Mouse (Mus musculus): ENCODE results near the gene Atp11a. TPM values are rescaled to one million over a fixed set of nuclear protein-coding genes. Genes with fewer than 3 reads are reported as not detected.

Gene Atp11a
- polyA plus RNA-seq, 1 experiment from 2014 or later = 45.4 TPM

DNA sequence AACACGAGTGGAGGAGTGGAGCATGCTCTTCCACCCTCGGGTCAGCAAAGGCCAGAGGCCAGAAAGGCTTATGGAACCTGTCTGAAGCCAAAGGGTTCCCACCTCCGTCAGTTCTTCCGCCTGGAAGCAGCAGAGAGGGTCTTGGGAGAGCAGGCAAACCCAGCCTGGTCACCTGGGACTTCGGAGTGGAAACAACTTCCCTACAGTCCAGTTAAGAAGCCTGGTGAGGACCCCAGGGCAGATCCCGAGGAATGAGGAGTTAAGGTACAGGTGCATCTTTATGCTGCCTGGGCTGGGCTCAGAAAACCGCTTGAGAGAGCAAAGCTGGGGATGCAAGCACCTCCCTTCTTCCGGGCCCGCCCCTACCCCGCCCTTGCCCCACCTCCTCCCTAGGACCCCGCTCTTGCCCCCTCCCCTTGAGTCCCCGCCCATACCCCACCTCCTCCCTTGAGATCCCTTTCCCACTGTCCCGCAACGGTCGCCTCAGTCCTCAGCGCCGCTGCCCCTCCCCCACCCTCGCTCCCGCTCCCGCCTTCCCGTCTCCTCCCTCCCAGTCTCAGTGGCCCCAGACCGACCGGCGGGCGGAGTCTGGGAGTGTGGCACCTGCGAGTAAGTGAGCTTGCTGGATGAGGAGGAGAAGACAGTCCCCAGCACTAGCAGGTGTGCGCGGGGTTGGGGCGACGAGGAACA, 116.7 kb downstream of the Atp11a start, which contains the start of gene Mcf2l:
Gene Mcf2l, plus strand, starts transcription at position 450 of the 690 bp plus-strand sequence.
- Histone ChIP-seq H3K36me3 (ENCODE audit: insufficient read depth, low read length) (no peaks in the 10 kb centered on the region), H3K9ac (replicated peaks; ENCODE audit: low read depth) (no peak within 1 kb of the TSS), H3K27me3 (replicated peaks; ENCODE audit: insufficient read depth, low read length) (no peaks in the 10 kb centered on the region), H3K9me3 (ENCODE audit: low read length) (no peaks in the 10 kb centered on the region), H3K27ac (ENCODE audit: low read length) (no peak within 1 kb of the TSS), H3K4me3 (ENCODE audit: low read depth, low read length) (peak within 1 kb of the TSS; percentile 45), H3K4me1 (ENCODE audit: insufficient read depth, low read depth, low read length) (peaks cover 4% of the 10 kb centered on the region; the same call in 1 of the 2 replicates), H3K4me2 (replicated peaks; ENCODE audit: low read depth, low read length) (peak within 1 kb of the TSS; percentile 78)
- ATAC-seq = peak; percentile 81
- TF ChIP-seq EP300 (IDR thresholded peaks at IDR 0.05) (no peak), CTCF (IDR thresholded peaks at IDR 0.05) (0 out of 2 replicates have a peak, but pooled peaks have one; percentile 1)
- peak; percentile 79 for DNase-seq (ENCODE audit: low spot score)
- 1% methylated on average over 28 of the region's 30 CpGs for WGBS

- Histone ChIP-seq H3K4me2 (replicated peaks; ENCODE audit: low read depth, low read length) (peak overlapping the region; percentile 78), H3K4me3 (ENCODE audit: low read depth, low read length) (peak overlapping the region; percentile 45), H3K27ac (ENCODE audit: low read length) (no peak overlapping the region), H3K36me3 (ENCODE audit: insufficient read depth, low read length) (no peaks in the 10 kb centered on the region), H3K9ac (replicated peaks; ENCODE audit: low read depth) (no peak overlapping the region), H3K9me3 (ENCODE audit: low read length) (no peaks in the 10 kb centered on the region), H3K4me1 (ENCODE audit: insufficient read depth, low read depth, low read length) (peaks cover 4% of the 10 kb centered on the region; the same call in 1 of the 2 replicates), H3K27me3 (replicated peaks; ENCODE audit: insufficient read depth, low read length) (no peaks in the 10 kb centered on the region)
- TF ChIP-seq CTCF (IDR thresholded peaks at IDR 0.05) = no peak
- TF ChIP-seq EP300 (IDR thresholded peaks at IDR 0.05) = no peak
- WGBS = 17% methylated on average over 8 of the region's 8 CpGs
- DNase-seq (ENCODE audit: low spot score) (peak; percentile 38), ATAC-seq (peak; percentile 55)
These were observed 117.5 kb downstream of the Atp11a start for GRCm38 (mm10) chr8:12874194-12874791.

DNA sequence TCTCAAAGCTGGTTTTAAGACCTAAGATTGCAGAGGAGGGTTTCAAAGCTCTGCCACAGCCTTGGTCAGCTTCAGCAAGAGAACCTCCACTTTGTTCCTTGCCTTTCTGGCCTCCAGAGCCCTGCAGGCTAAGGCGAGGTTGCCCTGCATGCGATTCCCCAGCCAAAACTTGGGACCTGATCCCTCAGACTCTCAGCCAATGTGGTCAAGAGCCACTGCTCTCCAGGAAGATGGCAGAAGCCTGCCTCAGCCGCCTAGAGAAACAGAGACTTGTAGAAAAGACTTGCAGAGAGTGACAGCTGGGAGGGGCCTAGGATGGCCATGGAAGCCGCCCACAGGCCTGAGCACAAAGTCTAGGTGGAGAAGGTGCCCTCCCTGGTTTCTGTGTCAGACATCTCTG, 118.2 kb downstream of the Atp11a start:
- WGBS = 72% methylated on average over 4 of the region's 4 CpGs
- Histone ChIP-seq H3K27me3 (replicated peaks; ENCODE audit: insufficient read depth, low read length) (no peaks in the 10 kb centered on the region), H3K4me2 (replicated peaks; ENCODE audit: low read depth, low read length) (no peak overlapping the region), H3K4me3 (ENCODE audit: low read depth, low read length) (no peak overlapping the region), H3K9me3 (ENCODE audit: low read length) (no peaks in the 10 kb centered on the region), H3K9ac (replicated peaks; ENCODE audit: low read depth) (no peak overlapping the region), H3K4me1 (ENCODE audit: insufficient read depth, low read depth, low read length) (peaks cover 4% of the 10 kb centered on the region; the same call in 1 of the 2 replicates), H3K27ac (ENCODE audit: low read length) (no peak overlapping the region), H3K36me3 (ENCODE audit: insufficient read depth, low read length) (no peaks in the 10 kb centered on the region)
- ATAC-seq (no peak), DNase-seq (ENCODE audit: low spot score) (no peak)
- TF ChIP-seq EP300 (IDR thresholded peaks at IDR 0.05) = no peak
- no peak for TF ChIP-seq CTCF (IDR thresholded peaks at IDR 0.05)

DNA sequence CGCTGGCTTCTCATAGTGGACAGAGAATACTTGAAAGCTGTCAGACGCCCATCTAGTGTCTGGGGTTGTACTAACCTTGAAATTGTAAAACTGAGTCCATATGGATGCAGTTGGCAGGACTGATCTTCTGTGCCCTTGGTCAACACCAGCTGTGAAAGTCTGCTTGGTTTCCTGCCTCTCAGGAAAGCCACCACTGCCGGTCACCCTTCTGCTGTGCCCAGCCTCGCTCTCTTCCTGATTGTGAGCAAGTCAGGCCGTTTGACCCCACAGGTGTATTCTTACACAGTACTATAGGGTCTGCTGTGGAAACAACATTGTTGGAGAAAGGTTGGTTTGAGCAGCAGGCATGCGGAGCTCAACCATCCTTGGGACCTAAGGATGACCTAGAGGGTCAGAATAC, 120.3 kb downstream of the Atp11a start:
- TF ChIP-seq EP300 (IDR thresholded peaks at IDR 0.05) (no peak), CTCF (IDR thresholded peaks at IDR 0.05) (no peak)
- 75% methylated on average over 6 of the region's 6 CpGs for WGBS
- Histone ChIP-seq H3K9me3 (ENCODE audit: low read length) (no peaks in the 10 kb centered on the region), H3K27me3 (replicated peaks; ENCODE audit: insufficient read depth, low read length) (no peaks in the 10 kb centered on the region), H3K4me3 (ENCODE audit: low read depth, low read length) (no peak overlapping the region), H3K9ac (replicated peaks; ENCODE audit: low read depth) (no peak overlapping the region), H3K27ac (ENCODE audit: low read length) (no peak overlapping the region), H3K4me2 (replicated peaks; ENCODE audit: low read depth, low read length) (no peak overlapping the region), H3K36me3 (ENCODE audit: insufficient read depth, low read length) (no peaks in the 10 kb centered on the region), H3K4me1 (ENCODE audit: insufficient read depth, low read depth, low read length) (peaks cover 4% of the 10 kb centered on the region; the same call in 1 of the 2 replicates)
- no peak for ATAC-seq
- DNase-seq (ENCODE audit: low spot score) = no peak

DNA sequence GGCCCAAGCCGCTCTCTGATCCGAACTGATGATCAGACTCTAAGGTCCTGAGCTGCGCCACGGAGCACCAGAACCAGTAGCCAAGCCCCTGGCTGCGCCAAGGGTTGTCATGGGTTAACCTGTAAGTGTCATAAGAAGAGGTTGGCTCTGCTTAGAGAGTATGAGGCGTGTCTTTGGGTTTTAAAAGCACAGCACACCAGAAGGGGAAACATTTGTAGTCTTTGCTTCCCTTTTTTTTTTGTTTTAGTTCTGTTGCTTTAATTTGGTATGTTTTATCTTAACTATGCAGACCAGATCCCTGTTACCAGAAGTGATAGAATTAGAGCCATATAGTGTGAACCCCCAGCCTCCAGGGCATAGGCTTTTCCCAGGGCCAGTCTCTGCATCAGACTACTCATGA, 123.3 kb downstream of the Atp11a start:
- no peak overlapping the region for H3K4me2 ChIP-seq (replicated peaks; ENCODE audit: low read depth, low read length)
- peaks cover 3% of the 10 kb centered on the region; the same call in 1 of the 2 replicates for H3K4me1 ChIP-seq (ENCODE audit: insufficient read depth, low read depth, low read length)
- no peak overlapping the region for H3K9ac ChIP-seq (replicated peaks; ENCODE audit: low read depth)
- 73% methylated on average over 6 of the region's 6 CpGs for WGBS
- no peak overlapping the region for H3K27ac ChIP-seq (ENCODE audit: low read length)
- H3K4me3 ChIP-seq (ENCODE audit: low read depth, low read length) = no peak overlapping the region
- no peaks in the 10 kb centered on the region for H3K9me3 ChIP-seq (ENCODE audit: low read length)
- no peaks in the 10 kb centered on the region for H3K27me3 ChIP-seq (replicated peaks; ENCODE audit: insufficient read depth, low read length)
- DNase-seq (ENCODE audit: low spot score) = no peak
- TF ChIP-seq CTCF (IDR thresholded peaks at IDR 0.05) (no peak), EP300 (IDR thresholded peaks at IDR 0.05) (no peak)
- ATAC-seq = no peak
- no peaks in the 10 kb centered on the region for H3K36me3 ChIP-seq (ENCODE audit: insufficient read depth, low read length)

Measured in lung, postnatal 0 days (tissue).